Mouse (Mus musculus): ENCODE data around the gene Fuz.

DNA sequence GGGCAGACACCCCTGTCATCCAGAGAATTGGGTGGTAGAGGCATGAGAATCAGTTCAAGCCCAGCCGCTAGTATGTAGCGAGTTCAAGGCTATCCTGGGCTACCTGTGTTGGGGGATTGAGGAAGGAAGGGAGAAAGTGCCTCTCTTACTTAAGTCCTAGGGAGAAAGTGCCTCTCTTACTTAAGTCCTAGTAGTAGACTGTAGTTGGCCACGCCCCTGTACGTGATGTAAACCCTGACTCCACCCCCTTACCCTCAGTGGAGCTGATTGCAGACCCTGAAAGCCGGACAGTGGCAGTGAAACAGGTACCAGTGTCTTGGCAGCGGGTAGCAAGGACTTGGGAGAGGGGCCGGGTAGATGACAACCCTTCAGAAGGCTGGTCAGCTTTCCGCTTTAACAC, 38.0 kb upstream of the Fuz start:
- TF ChIP-seq MAX (IDR thresholded peaks at IDR 0.05) (no peak), MYOG (IDR thresholded peaks at IDR 0.05; ENCODE audit: control insufficient read depth, extremely low read depth, insufficient read length) (no peak), CTCF (IDR thresholded peaks at IDR 0.05; ENCODE audit: control insufficient read depth, insufficient read depth, insufficient read length) (no peak)

Data from C2C12 (cell line).